Mouse (Mus musculus): Measurements from ENCODE around the gene Ppp2ca. TPM values are rescaled to one million over a fixed set of nuclear protein-coding genes. Genes with fewer than 3 reads are reported as not detected.
A peak's percentile ranks its signal among the peaks of the same experiment; 100 is the strongest.
"Not testable (repeated sequence)": the region's sequence is repeated elsewhere in the genome, so short reads cannot be mapped to it uniquely, and the experiment has no call there.

Gene Ppp2ca
- total RNA-seq, 2 experiments from 2014 or later = 46.2 to 50.1 TPM

- DNase-seq = no peak
These were observed 3.9 kb upstream of the Ppp2ca start for GRCm38 (mm10) chr11:52094568-52094967.

GRCm38 (mm10) chr11:52097016-52097415, 1.5 kb upstream of the Ppp2ca start:
- DNase-seq = no peak

GRCm38 (mm10) chr11:52097596-52097995, 885 bp upstream of the Ppp2ca start:
- DNase-seq = no peak

GRCm38 (mm10) chr11:52099031-52099761, 715 bp downstream of the Ppp2ca start:
- DNase-seq = peak; percentile 81

GRCm38 (mm10) chr11:52099771-52100219, 1.3 kb downstream of the Ppp2ca start:
- no peak for DNase-seq

GRCm38 (mm10) chr11:52102977-52103376, 4.5 kb downstream of the Ppp2ca start:
- no peak for DNase-seq

GRCm38 (mm10) chr11:52105503-52105902, 7.0 kb downstream of the Ppp2ca start:
- no peak for DNase-seq

- no peak for DNase-seq
These were observed 7.6 kb downstream of the Ppp2ca start for GRCm38 (mm10) chr11:52106037-52106436.

- DNase-seq = no peak
These were observed 8.0 kb downstream of the Ppp2ca start for GRCm38 (mm10) chr11:52106438-52106837.

- no peak for DNase-seq
These were observed 10.3 kb downstream of the Ppp2ca start for GRCm38 (mm10) chr11:52108796-52109195.

- DNase-seq = no peak
These were observed 10.9 kb downstream of the Ppp2ca start for GRCm38 (mm10) chr11:52109421-52109820.

GRCm38 (mm10) chr11:52115479-52115878, 17.0 kb downstream of the Ppp2ca start:
- no peak for DNase-seq

- DNase-seq = not testable (repeated sequence)
These were observed 17.6 kb downstream of the Ppp2ca start for GRCm38 (mm10) chr11:52116117-52116516.

GRCm38 (mm10) chr11:52117156-52117555, 18.7 kb downstream of the Ppp2ca start:
- no peak for DNase-seq

GRCm38 (mm10) chr11:52120415-52120814, 21.9 kb downstream of the Ppp2ca start:
- not testable (repeated sequence) for DNase-seq

- no peak for DNase-seq
These were observed 23.6 kb downstream of the Ppp2ca start for GRCm38 (mm10) chr11:52122045-52122444.

- DNase-seq = no peak
These were observed 26.0 kb downstream of the Ppp2ca start for GRCm38 (mm10) chr11:52124468-52124867.

GRCm38 (mm10) chr11:52127169-52127568, 28.7 kb downstream of the Ppp2ca start:
- no peak for DNase-seq

GRCm38 (mm10) chr11:52127760-52128159, 29.3 kb downstream of the Ppp2ca start:
- DNase-seq = no peak

GRCm38 (mm10) chr11:52128316-52129061, 30.0 kb downstream of the Ppp2ca start:
- no peak for DNase-seq

- DNase-seq = no peak
These were observed 30.7 kb downstream of the Ppp2ca start for GRCm38 (mm10) chr11:52129171-52129570.

- no peak for DNase-seq
These were observed 31.4 kb downstream of the Ppp2ca start for GRCm38 (mm10) chr11:52129621-52130450.

Measured in gastrocnemius, postnatal 10 days (tissue).